In genomic region chr8:27938559-27939492, GRCm38 (mm10) we compare ENCODE assay signal across 15 mouse cellular contexts.
DNase-seq lines count a peak whose midpoint lies in the region; ATAC-seq and TF ChIP-seq lines count a peak whose summit lies in the region.
"Had no signal": no experiment of that assay in that cellular context is flagged by ENCODE, and none has a peak within 500 bp of the region (broad histone marks: within the 10 kb centered on the region; RNA-seq: fewer than 3 reads in every experiment).

No protein-coding gene starts in this region.

- TF ChIP-seq EP300 in stomach, postnatal 0 days (optimal IDR thresholded peaks at IDR 0.05): no peak

- no peaks in the 10 kb centered on the region for H3K36me3 ChIP-seq in embryonic facial prominence, embryonic 13.5 days
- no peaks in the 10 kb centered on the region for H3K36me3 ChIP-seq in forebrain, postnatal 0 days (ENCODE audit: insufficient read depth)
- no peaks in the 10 kb centered on the region for H3K36me3 ChIP-seq in midbrain, embryonic 14.5 days (ENCODE audit: control insufficient read depth, insufficient read depth, low read length)
- H3K36me3 ChIP-seq in stomach, postnatal 0 days (ENCODE audit: control insufficient read depth, insufficient read depth, low read length): no peaks in the 10 kb centered on the region
- H3K36me3 ChIP-seq: liver, embryonic 15.5 days; neural tube, embryonic 13.5 days had no signal

- no peak overlapping the region for H3K4me3 ChIP-seq in embryonic facial prominence, embryonic 13.5 days
- H3K4me3 ChIP-seq in forebrain, postnatal 0 days (ENCODE audit: low read depth, low read length): no peak overlapping the region
- H3K4me3 ChIP-seq in midbrain, embryonic 14.5 days (replicated peaks; ENCODE audit: low read depth, low read length): no peak overlapping the region
- no peak overlapping the region for H3K4me3 ChIP-seq in stomach, postnatal 0 days (ENCODE audit: low read depth, low read length)
- H3K4me3 ChIP-seq: liver, embryonic 15.5 days; neural tube, embryonic 13.5 days had no signal

- H3K4me2 ChIP-seq in embryonic facial prominence, embryonic 13.5 days: peak overlapping the region; percentile 11; the same call in 1 of the 2 replicates
- no peak overlapping the region for H3K4me2 ChIP-seq in forebrain, postnatal 0 days (ENCODE audit: low read depth)
- H3K4me2 ChIP-seq in midbrain, embryonic 14.5 days (ENCODE audit: low read length): no peak overlapping the region
- no peak overlapping the region for H3K4me2 ChIP-seq in stomach, postnatal 0 days (replicated peaks; ENCODE audit: low read depth)
- H3K4me2 ChIP-seq: liver, embryonic 15.5 days; neural tube, embryonic 13.5 days had no signal

- intact Hi-C loops in heart, postnatal 36 days (cut with DNase I): no loop called here

- H3K9me3 ChIP-seq in embryonic facial prominence, embryonic 13.5 days: no peaks in the 10 kb centered on the region
- no peaks in the 10 kb centered on the region for H3K9me3 ChIP-seq in forebrain, postnatal 0 days (ENCODE audit: low read length)
- no peaks in the 10 kb centered on the region for H3K9me3 ChIP-seq in midbrain, embryonic 14.5 days (ENCODE audit: control insufficient read depth, low read length)
- no peaks in the 10 kb centered on the region for H3K9me3 ChIP-seq in stomach, postnatal 0 days (ENCODE audit: control insufficient read depth, low read length)
- H3K9me3 ChIP-seq: liver, embryonic 15.5 days; neural tube, embryonic 13.5 days had no signal

- no peak for ATAC-seq in embryonic facial prominence, embryonic 13.5 days (ENCODE audit: insufficient number of reproducible peaks, insufficient read depth, low FRiP score, low TSS enrichment, low read depth)
- ATAC-seq in forebrain, postnatal 0 days: peak; percentile 29; the same call in 1 of the 2 replicates
- ATAC-seq in midbrain, embryonic 14.5 days (ENCODE audit: low FRiP score, low TSS enrichment): no peak
- ATAC-seq in stomach, postnatal 0 days (ENCODE audit: low FRiP score, low TSS enrichment): no peak
- ATAC-seq: Patski had no signal

- H3K27me3 ChIP-seq in embryonic facial prominence, embryonic 13.5 days: no peaks in the 10 kb centered on the region
- H3K27me3 ChIP-seq in forebrain, postnatal 0 days (ENCODE audit: insufficient read depth, low read length): no peaks in the 10 kb centered on the region
- no peaks in the 10 kb centered on the region for H3K27me3 ChIP-seq in midbrain, embryonic 14.5 days (ENCODE audit: control insufficient read depth, insufficient read depth, low read length)
- H3K27me3 ChIP-seq in stomach, postnatal 0 days (ENCODE audit: control insufficient read depth, insufficient read depth, low read length): no peaks in the 10 kb centered on the region
- H3K27me3 ChIP-seq: liver, embryonic 15.5 days; neural tube, embryonic 13.5 days; Patski had no signal

- H3K27ac ChIP-seq in embryonic facial prominence, embryonic 13.5 days: no peak overlapping the region
- H3K27ac ChIP-seq in forebrain, postnatal 0 days (ENCODE audit: low read depth, low read length): no peak overlapping the region
- no peak overlapping the region for H3K27ac ChIP-seq in midbrain, embryonic 14.5 days (replicated peaks; ENCODE audit: low read depth, low read length)
- no peak overlapping the region for H3K27ac ChIP-seq in stomach, postnatal 0 days (replicated peaks)
- H3K27ac ChIP-seq: liver, embryonic 15.5 days; neural tube, embryonic 13.5 days had no signal

- WGBS in embryonic facial prominence, embryonic 13.5 days: 20% methylated on average over 12 of the region's 12 CpGs
- 30% methylated on average over 12 of the region's 12 CpGs for WGBS in forebrain, postnatal 0 days
- 41% methylated on average over 12 of the region's 12 CpGs for WGBS in midbrain, embryonic 14.5 days
- 65% methylated on average over 12 of the region's 12 CpGs for WGBS in stomach, postnatal 0 days

- TF ChIP-seq CTCF in forebrain, postnatal 0 days (IDR thresholded peaks at IDR 0.05; ENCODE audit: low read depth): 0 out of 2 replicates have a peak, but pooled peaks have one; percentile 17
- TF ChIP-seq CTCF in stomach, postnatal 0 days (IDR thresholded peaks at IDR 0.05; ENCODE audit: low read depth): no peak

- DNase-seq in embryo, embryonic 11 days: peak; percentile 16
- no peak for DNase-seq in embryo, embryonic 10.5 days (ENCODE audit: low spot score)
- peak; percentile 17 for DNase-seq in forebrain, postnatal 0 days
- DNase-seq in midbrain, embryonic 14.5 days: peak; percentile 50
- DNase-seq in stomach, postnatal 0 days (ENCODE audit: low spot score): no peak
- DNase-seq in heart, postnatal 36 days: no peak
- no peak for DNase-seq in adrenal gland, adult 18-20 months (ENCODE audit: low spot score in 2 of 2)
- DNase-seq: cerebellum, adult 9-10 months; kidney, adult 18-20 months; kidney, postnatal 25 days; lung, postnatal 14 days had no signal

- H3K4me1 ChIP-seq in embryonic facial prominence, embryonic 13.5 days: peaks cover 5% of the 10 kb centered on the region; the same call in 1 of the 2 replicates
- H3K4me1 ChIP-seq in forebrain, postnatal 0 days (ENCODE audit: insufficient read depth): peaks cover 8% of the 10 kb centered on the region; the same call in 1 of the 2 replicates
- peaks cover 9% of the 10 kb centered on the region; the same call in 1 of the 2 replicates for H3K4me1 ChIP-seq in midbrain, embryonic 14.5 days (ENCODE audit: control insufficient read depth, insufficient read depth, low read length)
- no peaks in the 10 kb centered on the region for H3K4me1 ChIP-seq in stomach, postnatal 0 days (replicated peaks; ENCODE audit: control insufficient read depth, insufficient read depth)
- H3K4me1 ChIP-seq: liver, embryonic 15.5 days had no signal

- no peak overlapping the region for H3K9ac ChIP-seq in embryonic facial prominence, embryonic 13.5 days
- H3K9ac ChIP-seq in forebrain, postnatal 0 days: no peak overlapping the region
- no peak overlapping the region for H3K9ac ChIP-seq in midbrain, embryonic 14.5 days (replicated peaks; ENCODE audit: low read length)
- H3K9ac ChIP-seq in stomach, postnatal 0 days (ENCODE audit: low read length): no peak overlapping the region
- H3K9ac ChIP-seq: liver, embryonic 15.5 days; neural tube, embryonic 13.5 days had no signal

Comparison
In these comparisons a context has a peak if more than half of its experiments do, and no peak if none do; other contexts are left out.
1. DNase-seq: peak in embryo, embryonic 11 days (single experiment), forebrain, postnatal 0 days (single experiment) and midbrain, embryonic 14.5 days (single experiment); none in embryo, embryonic 10.5 days (single experiment), stomach, postnatal 0 days (single experiment), heart, postnatal 36 days (0 of 2) and adrenal gland, adult 18-20 months (0 of 2).